Mouse (Mus musculus) kidney, embryonic 14.5 days (tissue): ENCODE measurements at regions not wholly inside any gene's neighbourhood (a gene's known extent, or its start where the extent isn't known, plus 50 kb on each side); places are given as distances from the start of the nearest gene placed in this dataset.
A peak's percentile ranks its signal among the peaks of the same experiment; 100 is the strongest.

Experiments used
- ATAC-seq: fragments of 200-750 bp; cut with Nextera tagmentation; 2 replicates; pipeline ENCODE4 v1.8.0; 2017; ENCODE audit warnings: moderate number of reproducible peaks, mild to moderate bottlenecking, moderate TSS enrichment, moderate library complexity; ENCODE audit not compliant: low FRiP score, low TSS enrichment
- H3K27ac ChIP-seq: fragments of 300-500 bp; sonication (generic); 2 replicates; pipeline ENCODE4 v1.5.1; 2014; ENCODE audit warnings: low read depth, mild to moderate bottlenecking, low read length, moderate library complexity, mixed read lengths
- H3K27me3 ChIP-seq: fragments of 300-500 bp; sonication (generic); 2 replicates; pipeline ENCODE4 v1.6.1; 2014; ENCODE audit warnings: mild to moderate bottlenecking, low read length; ENCODE audit not compliant: control insufficient read depth, insufficient read depth
- H3K36me3 ChIP-seq: fragments of 300-500 bp; sonication (generic); 2 replicates; pipeline ENCODE4 v1.6.1; 2014; ENCODE audit warnings: low read length, mixed read lengths; ENCODE audit not compliant: control insufficient read depth, insufficient read depth
- H3K4me1 ChIP-seq: fragments of 300-500 bp; sonication (generic); 2 replicates; pipeline ENCODE4 v1.6.1; 2014; ENCODE audit warnings: low read length, mixed read lengths; ENCODE audit not compliant: control insufficient read depth, insufficient read depth
- H3K4me2 ChIP-seq: fragments of 300-500 bp; sonication (generic); replicated peaks from 2 replicates; pipeline ENCODE4 v1.6.1; 2014; ENCODE audit warnings: low read depth, mild to moderate bottlenecking, low read length
- H3K4me3 ChIP-seq: fragments of 300-500 bp; sonication (generic); 2 replicates; pipeline ENCODE4 v1.5.1; 2014; ENCODE audit warnings: mild to moderate bottlenecking, low read length
- H3K9ac ChIP-seq: fragments of 300-500 bp; sonication (generic); 2 replicates; pipeline ENCODE4 v1.6.1; 2014; ENCODE audit warnings: low read depth, mild to moderate bottlenecking, low read length, moderate library complexity
- H3K9me3 ChIP-seq: fragments of 300-500 bp; sonication (generic); 2 replicates; pipeline ENCODE4 v1.6.1; 2016; ENCODE audit warnings: low read length; ENCODE audit not compliant: control insufficient read depth
- WGBS: fragments of 180-500 bp; shearing (Covaris S2); extraction: QIAGEN DNeasy Blood & Tissue Kit; methylation state at CpG from one replicate; pipeline ENCODE4 v1.1.7; 2014; 5-methylcytosine and 5-hydroxymethylcytosine counted together

DNA sequence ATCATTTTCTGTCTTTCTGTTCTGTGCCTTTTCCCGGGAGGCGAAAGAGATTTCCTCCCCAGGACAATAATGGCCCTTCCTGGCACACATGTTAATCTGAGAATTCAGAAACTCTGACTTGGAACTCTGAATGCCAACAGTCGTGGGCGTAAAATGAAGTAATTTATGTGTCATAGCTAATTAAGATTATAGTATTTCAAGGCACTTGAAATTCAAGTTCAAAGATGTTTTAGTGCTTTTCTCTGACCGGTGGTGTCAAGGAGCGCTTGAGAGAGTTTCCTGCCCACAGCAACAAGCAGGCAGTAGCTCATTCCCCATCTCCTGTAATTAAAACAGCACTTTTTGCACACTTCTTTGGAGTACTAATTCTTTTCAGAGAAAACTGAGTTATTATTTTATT lies 1465.9 kb downstream of the 4930444P10Rik start:
- Histone ChIP-seq H3K9me3 (no peaks in the 10 kb centered on the region), H3K27ac (no peak overlapping the region), H3K4me1 (no peaks in the 10 kb centered on the region), H3K4me3 (no peak overlapping the region), H3K36me3 (no peaks in the 10 kb centered on the region), H3K27me3 (peaks cover 3% of the 10 kb centered on the region; the same call in 1 of the 2 replicates), H3K9ac (no peak overlapping the region), H3K4me2 (no peak overlapping the region)
- WGBS, result 22% methylated on average over 6 of the region's 6 CpGs
- ATAC-seq, result peak; percentile 62; the same call in 1 of the 2 replicates

DNA sequence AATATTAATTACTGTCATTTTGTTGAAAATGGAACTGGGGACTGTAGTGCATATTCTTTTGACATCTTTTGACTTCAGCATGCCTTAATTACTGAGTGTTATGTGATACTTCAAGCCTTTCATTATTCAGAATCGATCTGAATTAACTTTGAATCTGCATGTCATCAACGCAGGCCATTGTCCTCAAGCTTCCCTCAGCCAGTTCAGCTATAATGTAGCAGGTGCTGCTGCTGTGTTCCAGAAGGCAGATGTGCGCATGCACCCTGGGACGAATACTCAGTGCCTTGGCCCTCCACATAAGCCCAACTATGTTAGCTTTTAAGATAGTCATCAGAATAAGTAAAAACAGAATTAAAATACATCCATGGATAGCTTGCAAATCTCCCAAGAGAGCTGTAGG lies 1466.4 kb downstream of the 4930444P10Rik start:
- no peaks in the 10 kb centered on the region for H3K4me1 ChIP-seq
- H3K27ac ChIP-seq, result no peak overlapping the region; the same call in 1 of the 2 replicates
- H3K4me3 ChIP-seq, result no peak overlapping the region
- no peak overlapping the region for H3K4me2 ChIP-seq
- peaks cover 3% of the 10 kb centered on the region; the same call in 1 of the 2 replicates for H3K27me3 ChIP-seq
- WGBS, result 74% methylated on average over 4 of the region's 4 CpGs
- no peak for ATAC-seq
- H3K9me3 ChIP-seq, result no peaks in the 10 kb centered on the region
- H3K36me3 ChIP-seq, result no peaks in the 10 kb centered on the region
- H3K9ac ChIP-seq, result no peak overlapping the region

DNA sequence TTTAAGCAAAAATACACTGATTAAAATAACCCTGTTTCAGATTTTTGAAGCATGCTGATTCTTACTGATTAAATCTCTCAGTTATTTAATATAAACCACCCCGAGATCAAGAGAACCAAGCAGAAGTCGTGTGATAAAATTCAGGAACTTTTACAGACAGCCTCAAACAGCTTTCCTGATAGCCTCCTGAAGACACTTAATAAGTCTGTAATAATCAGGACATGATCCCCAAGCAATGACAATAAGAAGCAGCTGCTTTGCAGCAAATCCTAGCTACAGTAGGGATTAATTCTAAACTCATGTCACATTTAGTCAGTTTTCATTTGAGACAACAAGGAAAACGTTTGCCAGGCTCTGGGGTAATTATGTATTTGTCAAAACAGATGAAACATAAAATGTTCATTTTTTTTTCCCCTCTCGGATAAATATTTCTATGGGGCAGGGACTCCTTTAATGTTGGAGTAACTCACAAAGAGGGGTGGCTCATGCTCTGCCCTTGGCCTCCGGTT lies 1472.1 kb downstream of the 4930444P10Rik start:
- no peak overlapping the region for H3K4me3 ChIP-seq
- no peaks in the 10 kb centered on the region for H3K4me1 ChIP-seq
- H3K27ac ChIP-seq, result no peak overlapping the region
- no peak overlapping the region for H3K9ac ChIP-seq
- no peaks in the 10 kb centered on the region; the same call in 1 of the 2 replicates for H3K27me3 ChIP-seq
- H3K9me3 ChIP-seq, result no peaks in the 10 kb centered on the region
- no peaks in the 10 kb centered on the region for H3K36me3 ChIP-seq
- 70% methylated on average over 5 of the region's 5 CpGs for WGBS
- no peak overlapping the region for H3K4me2 ChIP-seq
- ATAC-seq, result no peak

- no peak overlapping the region for H3K9ac ChIP-seq
- no peaks in the 10 kb centered on the region for H3K9me3 ChIP-seq
- H3K4me2 ChIP-seq, result no peak overlapping the region
- no peaks in the 10 kb centered on the region for H3K36me3 ChIP-seq
- ATAC-seq, result no peak
- no peak overlapping the region for H3K27ac ChIP-seq
- H3K4me3 ChIP-seq, result no peak overlapping the region
- H3K4me1 ChIP-seq, result no peaks in the 10 kb centered on the region
- WGBS, result 95% methylated on average over 2 of the region's 2 CpGs
- no peaks in the 10 kb centered on the region for H3K27me3 ChIP-seq
Observed at GRCm38 (mm10) chr1:14613232-14613894, 1479.8 kb downstream of the 4930444P10Rik start.

- no peaks in the 10 kb centered on the region for H3K4me1 ChIP-seq
- H3K4me2 ChIP-seq, result no peak overlapping the region
- H3K9ac ChIP-seq, result no peak overlapping the region
- no peak overlapping the region for H3K4me3 ChIP-seq
- H3K27ac ChIP-seq, result no peak overlapping the region
- H3K27me3 ChIP-seq, result no peaks in the 10 kb centered on the region
- ATAC-seq, result no peak
- WGBS, result 5% methylated on average over 2 of the region's 2 CpGs
- H3K9me3 ChIP-seq, result no peaks in the 10 kb centered on the region
- H3K36me3 ChIP-seq, result no peaks in the 10 kb centered on the region
Observed at GRCm38 (mm10) chr1:14609054-14609453, 1484.1 kb downstream of the 4930444P10Rik start.

GRCm38 (mm10) chr1:14595961-14596360 lies 1497.2 kb downstream of the 4930444P10Rik start:
- 76% methylated on average over 1 of the region's 1 CpGs for WGBS
- ATAC-seq, result no peak

GRCm38 (mm10) chr1:14589905-14590304 lies 1503.2 kb downstream of the 4930444P10Rik start:
- WGBS, result 87% methylated on average over 5 of the region's 5 CpGs

More at GRCm38 (mm10) chr1:14595961-14596360, 1497.2 kb downstream of the 4930444P10Rik start:
- Histone ChIP-seq H3K27me3 (no peaks in the 10 kb centered on the region), H3K9me3 (no peaks in the 10 kb centered on the region), H3K4me2 (no peak overlapping the region), H3K9ac (no peak overlapping the region), H3K4me1 (no peaks in the 10 kb centered on the region), H3K36me3 (no peaks in the 10 kb centered on the region), H3K4me3 (no peak overlapping the region), H3K27ac (no peak overlapping the region)

DNA sequence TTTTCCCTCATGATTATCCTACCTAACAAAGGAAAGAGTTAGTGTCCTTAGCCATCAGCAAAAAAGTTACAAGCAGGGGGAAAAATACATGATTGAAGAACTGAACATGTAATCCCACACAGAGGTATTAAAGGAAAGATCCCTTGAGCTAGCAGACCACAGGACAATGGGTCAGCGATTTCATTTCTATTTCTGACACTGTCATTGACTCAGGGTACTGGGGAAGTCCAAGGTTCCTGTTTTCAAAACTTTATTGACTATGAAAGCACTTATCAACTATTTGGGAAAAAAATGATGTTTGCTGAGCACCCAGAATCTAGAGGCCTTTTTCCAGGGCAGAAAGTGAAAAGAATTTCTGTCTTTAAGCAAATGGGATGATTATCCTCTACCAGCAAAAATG lies 1513.7 kb downstream of the 4930444P10Rik start:
- H3K4me2 ChIP-seq, result no peak overlapping the region
- H3K27ac ChIP-seq, result no peak overlapping the region
- no peaks in the 10 kb centered on the region for H3K36me3 ChIP-seq
- H3K27me3 ChIP-seq, result peaks cover 4% of the 10 kb centered on the region; the same call in 1 of the 2 replicates
- WGBS, result 85% methylated on average over 1 of the region's 1 CpGs
- H3K9ac ChIP-seq, result no peak overlapping the region
- no peak for ATAC-seq
- H3K9me3 ChIP-seq, result no peaks in the 10 kb centered on the region
- no peaks in the 10 kb centered on the region for H3K4me1 ChIP-seq
- no peak overlapping the region for H3K4me3 ChIP-seq

More at GRCm38 (mm10) chr1:14589905-14590304, 1503.2 kb downstream of the 4930444P10Rik start:
- Histone ChIP-seq H3K27me3 (no peaks in the 10 kb centered on the region), H3K9ac (no peak overlapping the region), H3K27ac (no peak overlapping the region), H3K4me1 (no peaks in the 10 kb centered on the region), H3K4me3 (no peak overlapping the region), H3K36me3 (no peaks in the 10 kb centered on the region), H3K9me3 (no peaks in the 10 kb centered on the region), H3K4me2 (no peak overlapping the region)
- no peak for ATAC-seq

GRCm38 (mm10) chr1:14576263-14576662 lies 1516.9 kb downstream of the 4930444P10Rik start:
- Histone ChIP-seq H3K9me3 (no peaks in the 10 kb centered on the region), H3K27me3 (peaks cover 9% of the 10 kb centered on the region; the same call in 1 of the 2 replicates), H3K4me1 (no peaks in the 10 kb centered on the region), H3K9ac (no peak overlapping the region), H3K27ac (no peak overlapping the region), H3K4me3 (no peak overlapping the region), H3K36me3 (no peaks in the 10 kb centered on the region), H3K4me2 (no peak overlapping the region)
- no peak for ATAC-seq
- 89% methylated on average over 1 of the region's 1 CpGs for WGBS
